Mouse (Mus musculus) spleen, postnatal 10 days (tissue): ENCODE data around the gene Fbxo34.
A peak's percentile ranks its signal among the peaks of the same experiment; 100 is the strongest.
"Not testable (repeated sequence)": the region's sequence is repeated elsewhere in the genome, so short reads cannot be mapped to it uniquely, and the experiment has no call there.

Experiments
- DNase-seq, 2 experiments: peaks; one replicate each; pipeline ENCODE4 v3.0.0; 2021 to 2022; ENCODE audit warnings: low spot score in 2 of 2

The Fbxo34 gene

DNA sequence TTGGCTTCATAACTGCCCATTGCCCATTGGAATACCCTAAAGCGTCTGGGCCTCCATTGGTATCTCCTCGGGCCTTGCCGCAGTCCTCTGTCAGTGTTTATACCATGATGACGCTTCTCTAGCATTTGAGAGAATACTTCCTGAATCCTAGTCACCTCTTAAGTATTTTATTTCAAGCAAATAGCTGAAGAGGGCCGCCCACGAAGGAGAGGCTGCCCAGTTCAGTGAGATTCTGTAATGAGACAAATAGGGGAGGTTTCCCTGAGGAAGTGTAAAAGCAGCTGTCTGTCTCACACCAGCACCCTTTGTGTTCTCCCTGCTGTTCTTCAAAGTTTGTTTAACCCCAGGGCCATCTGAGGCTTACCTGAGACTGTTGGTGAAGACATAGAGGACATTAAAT lies 66.5 kb downstream of the Fbxo34 start:
- DNase-seq = no peak

- DNase-seq = no peak
Observed at GRCm38 (mm10) chr14:47518619-47519018, 68.4 kb downstream of the Fbxo34 start.

DNA sequence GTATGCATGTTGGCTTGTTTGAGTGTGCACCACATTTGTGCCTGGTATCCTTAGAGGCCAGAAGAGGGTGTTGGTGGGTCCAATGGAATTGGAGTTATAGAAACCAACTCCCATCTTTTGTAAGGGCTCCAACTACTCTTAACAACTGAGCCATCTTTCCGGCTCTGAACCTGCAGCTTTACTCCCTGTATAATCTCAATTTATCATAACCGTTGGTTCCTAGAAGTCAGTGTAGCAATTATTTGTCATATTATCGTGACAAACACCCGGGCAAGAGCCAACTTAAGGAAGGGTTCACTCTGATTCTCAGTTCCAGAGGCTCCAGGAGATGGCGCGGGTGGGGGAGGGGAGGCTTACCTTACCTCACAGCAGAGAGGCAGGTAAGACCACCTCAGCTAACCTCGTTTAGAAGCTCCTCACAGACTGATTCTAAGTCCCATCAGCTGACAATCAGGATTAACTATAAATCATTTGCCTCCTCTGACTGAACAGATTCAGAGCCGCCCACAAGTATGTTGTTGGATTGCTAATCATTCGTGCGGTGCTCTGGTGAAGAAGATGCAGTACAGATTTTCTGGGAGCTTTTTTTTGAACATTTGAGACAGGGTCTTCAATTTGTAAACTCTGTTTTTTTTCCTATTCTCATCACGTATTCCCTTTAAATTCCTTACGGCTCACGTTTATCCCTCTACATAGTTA lies 70.7 kb downstream of the Fbxo34 start:
- DNase-seq = no peak

DNA sequence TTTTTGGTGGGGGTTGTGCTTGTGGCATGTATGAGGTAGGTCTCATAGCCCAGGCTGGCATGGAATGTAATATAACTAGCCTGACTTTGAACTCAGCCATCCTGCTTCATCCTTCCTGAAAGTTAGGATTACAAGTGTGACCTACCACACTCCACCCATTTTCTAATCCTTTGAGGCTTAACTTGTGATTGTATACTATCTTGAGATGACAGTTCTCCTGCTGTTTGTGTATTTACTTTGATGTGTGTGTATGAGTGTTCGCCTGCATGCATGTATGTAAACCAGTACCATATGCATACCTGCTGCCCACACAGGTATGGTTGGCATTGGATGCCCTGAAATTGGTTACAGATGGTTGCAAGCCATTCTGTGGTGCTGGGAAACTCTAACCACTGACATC lies 71.4 kb downstream of the Fbxo34 start:
- DNase-seq = no peak

DNA sequence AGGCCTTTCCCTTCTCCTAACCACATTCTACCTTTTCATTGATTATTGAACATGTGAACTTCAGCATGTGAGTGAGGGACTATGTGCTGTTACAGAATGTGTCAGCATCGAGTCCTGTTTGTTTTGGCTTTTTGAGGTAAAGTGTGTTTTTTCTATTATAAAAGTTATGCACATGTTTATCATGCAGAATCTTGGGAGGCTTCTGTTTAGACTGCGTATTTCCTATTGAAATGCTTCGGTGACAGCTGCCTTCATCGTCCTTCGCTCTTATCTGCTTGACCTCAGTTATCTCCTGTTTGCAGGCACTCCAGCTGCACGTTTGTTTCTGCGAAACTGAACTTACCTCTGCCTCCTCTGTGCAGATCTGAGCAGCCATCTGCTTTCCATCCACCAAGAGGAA lies 72.1 kb downstream of the Fbxo34 start:
- peak; percentile 21 to 65 for DNase-seq

DNA sequence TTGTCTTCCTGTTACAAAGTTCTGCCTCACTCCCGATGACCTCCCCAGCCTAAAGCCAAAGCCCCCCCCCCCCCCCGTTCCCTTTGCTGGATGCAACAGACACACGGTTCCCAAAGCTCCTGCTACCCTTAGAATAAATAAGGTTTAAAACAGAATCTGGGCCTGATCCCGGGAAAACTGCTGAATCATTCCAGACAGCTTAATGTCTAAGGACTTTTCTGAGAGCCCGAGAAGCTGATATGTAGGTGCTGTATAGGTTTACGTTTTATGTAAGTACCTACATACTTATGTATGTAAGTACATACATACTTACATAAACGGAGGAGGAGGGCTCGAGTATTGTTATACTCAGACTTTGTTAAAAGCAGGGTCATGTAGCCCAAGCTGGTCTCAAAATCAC lies 75.2 kb downstream of the Fbxo34 start:
- no peak for DNase-seq

- no peak for DNase-seq
Observed at GRCm38 (mm10) chr14:47525861-47526260, 75.6 kb downstream of the Fbxo34 start.

DNA sequence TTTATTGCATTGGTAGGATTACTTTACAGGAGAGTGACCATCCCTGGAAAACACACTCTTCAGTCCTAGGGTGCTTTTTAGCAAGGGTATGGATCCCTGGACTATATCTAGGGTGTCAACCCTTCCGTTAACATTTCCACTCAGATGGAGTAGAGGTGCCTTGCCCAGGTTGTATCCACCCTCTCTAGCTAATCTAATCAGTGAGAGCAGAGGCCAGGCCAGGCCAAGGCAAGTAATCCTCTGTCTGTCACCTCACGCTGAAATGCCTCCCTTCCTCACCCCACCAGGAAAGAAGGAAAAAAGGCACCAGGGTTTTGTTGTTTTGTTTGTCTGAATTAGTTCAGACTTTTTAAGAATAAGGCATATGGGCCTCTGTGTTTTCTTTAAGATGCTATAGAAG lies 77.6 kb downstream of the Fbxo34 start:
- no peak for DNase-seq

DNA sequence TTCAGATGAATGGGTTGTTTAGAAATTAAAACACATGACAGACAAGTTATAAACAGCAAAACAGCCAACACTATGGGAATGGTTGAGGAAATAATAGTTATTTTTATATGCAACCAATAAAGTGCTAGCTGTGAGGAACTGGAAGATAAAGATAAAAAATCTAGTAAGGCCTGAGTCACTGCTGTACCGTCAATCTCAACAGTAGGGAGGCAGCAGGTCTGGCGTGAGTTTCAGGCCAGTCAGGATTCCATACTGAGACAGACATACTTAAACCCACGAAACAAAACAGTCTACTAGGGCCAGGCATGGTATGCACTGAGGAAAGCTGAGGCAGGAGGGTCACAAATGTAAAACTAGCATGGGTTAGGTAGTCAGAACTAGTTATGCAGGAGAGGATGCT lies 78.1 kb downstream of the Fbxo34 start:
- peak in 1 of 2 experiments; percentile 45 for DNase-seq

- DNase-seq = peak; percentile 51 to 77
Observed at GRCm38 (mm10) chr14:47529019-47529418, 78.8 kb downstream of the Fbxo34 start.

- not testable (repeated sequence) for DNase-seq
Observed at GRCm38 (mm10) chr14:47529592-47529991, 79.4 kb downstream of the Fbxo34 start.

GRCm38 (mm10) chr14:47532496-47532895 lies 82.3 kb downstream of the Fbxo34 start:
- no peak for DNase-seq

DNA sequence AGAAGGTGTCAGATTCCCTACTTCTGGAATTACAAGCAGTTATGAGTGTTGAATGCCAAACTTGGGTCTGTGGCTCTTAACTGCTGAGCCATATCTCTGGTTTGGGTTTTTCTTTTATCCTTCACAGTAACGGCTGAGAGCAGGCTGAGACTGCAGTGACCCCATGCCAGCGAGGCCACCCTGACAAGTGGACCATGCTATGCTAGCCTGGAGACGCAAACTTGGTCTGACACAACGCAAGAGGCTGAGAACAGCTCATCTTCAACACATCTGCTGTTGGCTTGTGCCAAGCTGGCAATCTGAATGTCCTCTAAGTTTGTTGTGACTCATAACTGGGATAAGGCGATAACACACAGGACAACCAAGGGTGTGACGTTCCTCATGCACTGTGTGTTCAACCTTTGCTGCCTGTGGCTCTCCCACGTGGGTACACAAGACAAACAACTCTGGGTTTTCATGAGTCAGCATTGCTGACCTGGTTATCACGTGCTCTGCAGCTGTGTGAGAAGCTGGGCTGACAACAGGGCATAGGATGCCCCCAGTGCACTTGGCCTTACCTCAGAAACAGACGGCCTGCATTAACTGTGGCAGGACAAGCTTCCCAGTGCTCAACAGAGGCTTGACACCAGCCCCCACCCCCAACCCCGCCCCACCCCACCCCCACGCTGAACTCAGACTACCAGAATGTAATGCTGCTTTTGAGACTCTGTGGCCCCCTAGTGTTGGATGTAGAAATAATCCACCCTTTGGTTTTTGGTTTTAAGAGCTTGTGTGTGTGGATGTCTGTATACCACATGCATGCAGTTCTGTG lies 83.3 kb downstream of the Fbxo34 start:
- DNase-seq = peak; percentile 64 to 80

DNA sequence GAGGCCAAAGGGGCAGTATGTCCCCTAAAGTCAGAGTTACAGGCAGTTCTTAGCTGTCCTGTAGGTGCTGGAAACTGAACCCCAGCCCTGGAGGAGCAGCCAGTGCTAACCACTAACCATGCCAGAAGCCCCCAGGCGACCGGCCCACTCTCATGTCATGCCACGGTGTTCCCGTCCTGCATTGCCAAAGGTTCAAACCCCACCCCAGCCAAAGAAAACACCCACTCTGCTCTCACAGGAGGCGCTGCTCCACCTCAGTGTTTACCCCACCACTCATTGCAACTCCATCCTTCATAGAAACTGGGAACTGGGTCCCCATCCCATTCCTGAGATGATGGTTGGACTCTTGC lies 83.9 kb downstream of the Fbxo34 start:
- no peak for DNase-seq

- no peak for DNase-seq
Observed at GRCm38 (mm10) chr14:47535096-47535495, 84.9 kb downstream of the Fbxo34 start.

GRCm38 (mm10) chr14:47541325-47541948 lies 91.2 kb downstream of the Fbxo34 start:
- DNase-seq = no peak

GRCm38 (mm10) chr14:47542283-47542682 lies 92.1 kb downstream of the Fbxo34 start:
- DNase-seq = no peak

- no peak for DNase-seq
Observed at GRCm38 (mm10) chr14:47544286-47544685, 94.1 kb downstream of the Fbxo34 start.

DNA sequence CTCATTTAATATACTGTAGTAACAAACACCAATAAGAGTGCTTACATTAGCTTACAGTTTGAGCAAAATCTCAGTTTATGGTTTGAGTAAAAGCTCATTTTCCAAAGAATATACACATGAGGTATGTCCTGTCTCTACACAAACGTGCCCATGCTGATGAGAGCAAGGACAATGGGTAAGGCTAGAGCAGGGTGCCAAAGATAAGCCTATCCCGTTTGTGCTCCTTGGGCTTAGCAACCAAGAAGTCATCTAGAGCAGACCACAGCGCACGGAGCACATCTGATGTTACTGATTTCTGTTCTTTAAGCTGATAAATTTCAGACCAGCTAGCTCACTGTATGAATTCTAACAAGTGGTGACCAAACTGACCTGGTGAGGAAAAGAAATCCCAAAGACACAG lies 94.7 kb downstream of the Fbxo34 start:
- no peak for DNase-seq

DNA sequence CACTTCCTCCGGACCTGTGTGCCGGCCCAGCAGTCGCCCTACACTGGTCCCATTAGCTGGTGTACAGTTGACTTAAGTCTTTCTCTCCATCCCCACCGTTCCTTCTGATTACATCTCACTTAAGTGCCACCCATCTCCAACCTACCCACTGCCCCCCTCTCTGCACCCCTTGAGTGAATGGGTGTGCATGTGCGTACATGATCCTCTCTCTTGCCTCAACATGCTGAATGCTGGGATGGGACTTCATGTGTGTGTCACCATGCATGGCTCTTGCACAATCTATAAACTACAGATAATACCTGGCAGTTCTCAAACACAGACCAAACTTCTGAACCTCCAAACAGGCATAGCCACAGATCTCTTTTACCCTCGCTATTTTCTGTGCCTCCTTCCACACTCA lies 101.4 kb downstream of the Fbxo34 start:
- no peak for DNase-seq

DNA sequence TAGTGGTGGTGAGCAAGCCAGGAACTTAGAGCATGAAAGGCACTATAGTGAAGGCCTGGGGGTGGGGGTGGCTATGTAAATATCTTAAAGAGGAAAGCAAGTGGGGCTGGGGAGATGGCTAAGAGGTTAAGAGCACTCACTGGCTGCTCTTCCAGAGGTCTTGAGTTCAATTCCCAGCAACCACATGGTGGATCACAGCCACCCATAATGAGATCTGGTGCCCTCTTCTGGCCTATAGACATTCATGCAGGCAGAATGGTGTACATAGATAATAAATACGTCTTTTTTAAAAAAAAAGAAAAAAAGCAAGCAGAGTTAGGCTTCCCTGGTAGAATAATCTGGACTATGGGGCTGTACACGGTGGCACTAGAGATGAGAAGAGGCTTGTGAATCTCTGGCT lies 103.2 kb downstream of the Fbxo34 start:
- DNase-seq = no peak

DNA sequence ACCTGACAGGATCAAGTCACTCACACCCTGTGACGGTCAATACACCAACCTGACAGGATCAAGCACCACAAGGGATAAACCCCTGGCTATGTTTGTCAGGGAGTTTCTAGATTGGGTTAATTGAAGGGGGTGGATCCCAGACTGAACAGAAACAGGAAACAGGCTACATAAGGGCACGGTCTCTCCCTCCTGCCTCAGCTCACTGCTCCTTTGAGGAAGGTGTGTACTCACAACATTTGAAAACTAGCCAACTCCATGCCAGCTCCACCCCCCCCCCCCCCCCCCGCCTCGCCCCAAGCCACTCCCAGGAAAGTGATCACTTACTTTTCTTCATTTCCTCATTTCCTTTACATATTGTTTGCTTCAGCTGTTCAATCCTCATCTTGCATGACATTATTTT lies 104.0 kb downstream of the Fbxo34 start:
- no peak for DNase-seq

DNA sequence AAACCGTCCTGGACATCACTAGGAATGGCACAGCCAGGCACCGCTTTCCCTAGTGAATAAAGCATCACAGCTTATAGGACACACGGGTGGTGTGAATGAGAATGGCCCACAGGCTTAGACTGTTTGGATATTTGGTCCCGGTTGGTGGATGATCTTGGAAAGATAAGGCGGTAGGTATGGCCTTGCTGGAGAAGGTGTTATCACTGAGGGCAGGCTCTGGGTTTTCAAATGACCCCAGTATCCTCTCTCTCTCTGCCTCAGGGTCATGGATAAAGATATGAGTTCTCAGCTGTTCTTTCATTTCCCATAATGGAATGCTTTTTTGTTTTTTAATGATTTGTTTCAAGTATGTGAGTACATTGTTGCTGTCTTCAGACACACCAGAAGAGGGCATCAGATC lies 105.0 kb downstream of the Fbxo34 start:
- DNase-seq = no peak
